Mouse (Mus musculus): ENCODE data around the gene Sim2. TPM values are rescaled to one million over a fixed set of nuclear protein-coding genes. Genes with fewer than 3 reads are reported as not detected.

The Sim2 gene
- 10 to 100 TPM; 15.8 to 18.6 (median 18.4) TPM for total RNA-seq (2022)

DNA sequence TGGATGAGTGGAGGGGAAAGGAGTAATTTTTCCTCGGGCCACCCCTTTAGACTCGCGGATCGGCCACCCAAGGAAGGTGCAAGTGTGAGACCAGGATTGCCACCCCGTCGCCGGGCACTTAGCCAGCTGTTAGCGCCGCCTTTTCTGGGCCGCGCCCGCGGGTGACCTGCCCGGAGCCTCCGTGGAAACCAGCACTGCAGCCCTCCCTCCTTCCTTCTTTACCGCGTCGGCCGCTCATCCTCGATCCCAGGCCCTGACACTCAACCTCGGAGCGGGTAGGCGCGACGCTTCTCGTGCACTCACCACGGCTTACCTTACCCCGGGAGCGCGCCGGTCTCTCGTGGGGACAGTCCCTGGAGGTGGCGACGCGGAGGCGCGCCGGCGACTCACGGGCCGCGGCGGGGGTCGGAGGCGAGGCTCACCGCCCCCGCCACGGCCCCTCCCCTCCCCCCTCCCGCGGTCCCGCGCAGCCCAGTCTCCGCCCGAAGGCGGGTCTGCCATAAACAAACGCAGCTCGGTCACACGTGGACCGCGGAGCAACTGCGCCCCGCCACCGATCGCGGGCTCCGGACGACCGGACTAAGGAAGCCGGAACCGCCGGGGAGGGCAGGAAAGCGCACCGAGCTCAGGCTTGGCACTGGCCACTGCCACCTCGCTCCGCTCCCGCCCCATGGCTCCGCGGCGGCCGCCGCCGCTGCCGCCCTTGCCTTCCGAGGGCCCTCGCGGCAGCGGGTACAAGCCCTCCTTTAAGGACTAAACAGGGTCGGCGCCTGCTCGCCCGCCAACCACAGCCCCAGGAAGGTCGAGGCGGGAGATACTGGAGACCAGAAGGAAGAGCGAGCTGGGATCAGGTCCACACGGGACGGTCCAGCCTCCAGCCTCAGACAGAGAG lies at the start of gene Sim2:
Gene Sim2, plus strand, starts transcription at position 221 of the 892 bp plus-strand sequence.
- DNase-seq (ENCODE audit: low spot score in 2 of 2): peak in 1 of 2 experiments; percentile 28

DNA sequence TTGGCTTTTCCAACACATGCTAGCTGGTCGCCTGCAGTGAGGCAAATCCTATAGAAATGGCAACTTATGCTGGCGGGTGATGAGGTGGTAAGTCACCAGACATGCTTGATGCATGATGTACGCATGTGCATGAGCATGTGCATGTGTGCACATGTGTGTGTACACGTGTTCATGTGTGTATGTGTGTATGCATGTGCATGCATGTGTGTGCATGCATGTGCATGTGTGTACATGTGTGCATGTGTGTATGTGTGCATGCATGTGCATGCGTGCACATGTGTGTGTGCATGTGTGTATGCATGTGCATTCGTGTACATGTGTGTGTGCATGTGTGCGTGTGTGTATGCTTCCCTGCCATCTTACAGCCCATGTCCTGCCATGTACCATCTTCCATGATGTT lies 47.5 kb upstream of the Sim2 start:
- no peak for DNase-seq (ENCODE audit: low spot score in 2 of 2)

DNA sequence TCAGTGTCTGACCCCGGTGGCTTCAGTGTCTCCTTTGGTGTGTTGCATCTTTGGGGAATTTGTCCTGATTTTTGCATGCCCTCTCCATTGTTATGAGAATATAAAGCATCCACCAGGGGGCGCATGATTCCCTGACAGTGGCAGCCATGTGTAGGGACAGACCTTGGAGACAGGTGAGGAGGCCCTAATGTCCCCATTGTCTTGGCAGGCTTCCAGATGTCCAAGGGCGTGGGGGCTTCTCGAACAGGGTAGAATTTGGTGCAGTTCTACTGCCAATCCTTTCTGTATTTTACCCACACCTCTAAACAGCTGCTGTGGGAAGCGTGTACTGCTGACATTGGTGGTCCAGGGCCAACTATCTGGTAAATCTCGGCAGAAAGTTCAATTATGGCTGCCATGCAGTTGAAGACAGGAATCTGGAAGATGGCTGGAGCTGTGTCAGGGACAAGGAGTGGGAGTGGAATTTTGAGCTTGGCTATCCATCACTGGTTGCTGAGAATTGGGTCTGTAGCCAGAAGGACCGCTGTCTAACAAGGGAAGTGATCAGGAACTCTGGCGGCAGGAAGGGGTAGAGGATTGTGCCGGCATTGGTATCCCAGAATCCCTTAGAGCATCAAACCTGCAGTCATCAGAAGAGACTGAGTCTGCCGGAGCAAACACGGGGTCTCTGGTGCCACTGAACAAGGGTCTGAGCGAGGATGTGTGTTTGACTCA lies 46.3 kb upstream of the Sim2 start:
- DNase-seq (ENCODE audit: low spot score in 2 of 2): peak; percentile 10 to 15

DNA sequence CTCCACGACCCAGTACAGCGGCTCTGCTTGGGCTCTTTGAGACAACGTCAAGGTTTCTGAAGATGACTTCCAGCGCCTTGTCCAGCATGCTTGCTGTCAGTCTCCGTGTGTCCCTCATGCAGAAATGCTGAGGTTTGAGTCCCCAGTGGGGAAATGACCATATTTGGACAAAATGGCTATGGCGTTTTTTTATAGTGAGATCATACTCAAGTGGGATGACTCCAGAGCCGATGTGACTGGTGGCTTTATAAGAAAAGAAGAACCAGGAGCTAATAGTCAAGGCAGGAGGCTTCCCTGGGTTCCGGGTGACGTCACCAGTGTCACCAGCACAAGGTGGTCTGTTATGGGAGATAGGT lies 45.8 kb upstream of the Sim2 start:
- no peak for DNase-seq (ENCODE audit: low spot score in 2 of 2)

DNA sequence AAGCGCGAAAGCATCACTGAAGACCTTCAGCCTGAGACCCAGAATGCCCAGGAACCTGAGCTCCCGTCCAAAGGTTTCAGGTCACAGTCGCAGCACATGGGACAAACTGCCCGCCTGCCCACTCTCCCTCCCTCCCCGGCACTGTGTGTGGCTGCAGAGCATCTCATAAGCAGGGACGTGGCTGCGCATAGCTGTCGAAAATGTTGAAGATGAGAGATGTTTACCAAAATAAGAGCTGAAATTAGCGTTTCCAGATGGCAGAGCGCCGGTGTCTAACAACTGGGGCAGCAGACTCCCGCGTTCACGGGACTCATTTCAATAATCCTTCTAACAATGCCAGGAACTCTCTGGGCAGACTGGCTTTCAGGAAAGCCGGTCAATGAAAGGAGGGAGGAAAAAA lies 44.2 kb upstream of the Sim2 start:
- no peak for DNase-seq (ENCODE audit: low spot score in 2 of 2)

DNA sequence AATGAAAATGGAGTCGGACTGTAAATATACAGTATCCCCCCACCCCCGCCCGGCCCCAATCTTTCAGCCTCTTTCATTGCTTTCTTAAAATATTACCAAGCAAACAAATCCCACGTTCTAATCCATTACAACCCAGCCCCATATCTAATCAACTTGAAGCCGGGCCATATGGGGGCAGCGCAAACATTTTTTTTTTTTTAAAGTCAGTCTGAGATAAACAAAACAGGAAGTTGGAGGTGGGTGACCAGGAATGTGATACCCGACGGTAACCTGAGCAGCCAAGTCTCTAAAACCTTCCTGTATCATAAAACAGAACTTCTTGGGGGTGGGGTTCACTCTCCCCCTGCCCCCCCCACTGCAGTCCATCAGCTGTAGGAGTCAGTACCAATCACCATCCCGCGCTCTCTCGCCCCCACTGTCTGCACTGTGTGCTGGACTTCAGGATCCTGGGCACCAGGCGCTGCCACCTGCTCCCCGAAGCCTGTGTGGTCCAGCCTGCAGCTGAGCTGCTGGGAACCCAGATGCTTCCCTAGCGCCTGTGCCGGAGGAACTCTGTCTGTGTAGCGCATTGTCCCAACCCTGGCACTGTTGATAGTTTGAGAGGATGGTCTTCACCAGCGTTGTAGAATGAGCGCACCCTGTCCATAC lies 43.5 kb upstream of the Sim2 start:
- no peak for DNase-seq (ENCODE audit: low spot score in 2 of 2)

DNA sequence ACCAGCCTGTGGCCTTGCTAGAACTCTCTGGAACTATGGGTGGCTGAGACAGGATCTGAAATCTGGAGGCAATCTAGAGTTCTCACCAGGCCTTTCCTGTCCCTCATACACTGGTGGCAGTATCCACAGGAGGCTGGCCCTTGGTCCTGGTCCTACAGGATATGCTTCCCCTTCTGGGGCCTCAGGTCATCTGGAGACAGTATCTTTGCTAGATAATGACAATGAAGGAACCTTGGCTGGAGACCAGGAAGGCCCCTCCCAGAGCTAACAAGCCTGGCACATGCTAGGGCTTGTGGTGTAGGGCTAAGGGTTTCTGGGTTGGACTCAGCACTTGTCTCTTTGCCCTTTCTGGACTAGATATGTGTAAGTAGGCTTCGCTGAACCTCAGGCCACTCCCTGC lies 40.9 kb upstream of the Sim2 start:
- no peak for DNase-seq (ENCODE audit: low spot score in 2 of 2)

DNA sequence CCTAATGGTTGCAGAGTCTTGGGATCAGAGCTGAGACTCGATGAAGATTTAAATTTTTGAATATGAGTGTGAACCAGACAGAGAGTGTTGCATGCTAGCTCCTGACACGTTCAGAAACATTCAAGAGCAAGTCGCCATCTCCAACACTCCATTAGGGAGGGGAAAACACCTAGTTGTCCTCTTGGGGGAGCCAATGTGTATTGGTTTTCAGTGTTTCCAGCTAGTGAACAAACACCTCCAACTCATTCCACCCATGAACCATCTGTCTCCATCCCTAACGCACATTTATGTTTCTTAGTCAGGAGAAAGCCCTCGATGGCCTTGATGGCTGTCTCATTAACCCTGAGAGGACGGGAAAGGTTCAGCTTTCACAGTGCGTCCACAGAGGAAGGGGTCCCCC lies 39.7 kb upstream of the Sim2 start:
- DNase-seq (ENCODE audit: low spot score in 2 of 2): no peak

DNA sequence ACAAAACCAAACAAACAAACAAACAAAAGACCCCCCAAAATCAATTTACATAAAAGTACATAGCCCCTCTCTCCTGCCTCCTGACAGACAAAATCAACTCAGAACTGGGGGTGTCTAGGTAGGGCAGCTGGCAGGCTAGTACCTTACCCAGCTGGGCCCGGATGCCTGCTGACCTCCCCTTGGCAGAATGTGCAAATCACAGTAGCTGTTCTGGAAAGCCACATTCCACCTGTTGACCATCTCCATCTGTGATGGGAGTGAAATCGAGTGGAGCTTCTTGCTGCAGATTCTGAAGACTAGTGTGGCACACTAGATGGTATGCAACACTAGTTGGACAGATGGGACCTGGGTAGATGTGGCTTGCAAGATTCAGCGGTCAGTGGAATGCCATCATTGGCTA lies 34.4 kb upstream of the Sim2 start:
- DNase-seq (ENCODE audit: low spot score in 2 of 2): no peak

DNA sequence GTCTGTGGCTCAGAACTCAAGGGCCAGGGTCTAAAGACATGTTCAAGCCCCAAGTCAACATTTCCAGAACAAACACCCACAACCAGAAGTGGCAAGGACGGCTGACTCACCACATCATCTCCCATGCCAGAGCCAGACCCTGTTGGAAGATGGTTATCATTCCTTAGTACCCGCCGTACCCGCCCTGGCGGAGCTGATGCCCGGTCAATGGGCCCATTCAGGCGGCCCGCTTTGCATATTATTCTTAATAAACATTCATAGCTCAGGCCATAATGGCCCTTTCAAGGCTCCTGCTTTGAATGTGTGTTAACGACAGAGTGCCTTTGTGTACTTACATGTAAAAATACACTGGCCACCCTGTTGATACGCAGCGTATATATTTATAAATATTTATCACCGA lies 29.6 kb upstream of the Sim2 start:
- no peak for DNase-seq (ENCODE audit: low spot score in 2 of 2)

DNA sequence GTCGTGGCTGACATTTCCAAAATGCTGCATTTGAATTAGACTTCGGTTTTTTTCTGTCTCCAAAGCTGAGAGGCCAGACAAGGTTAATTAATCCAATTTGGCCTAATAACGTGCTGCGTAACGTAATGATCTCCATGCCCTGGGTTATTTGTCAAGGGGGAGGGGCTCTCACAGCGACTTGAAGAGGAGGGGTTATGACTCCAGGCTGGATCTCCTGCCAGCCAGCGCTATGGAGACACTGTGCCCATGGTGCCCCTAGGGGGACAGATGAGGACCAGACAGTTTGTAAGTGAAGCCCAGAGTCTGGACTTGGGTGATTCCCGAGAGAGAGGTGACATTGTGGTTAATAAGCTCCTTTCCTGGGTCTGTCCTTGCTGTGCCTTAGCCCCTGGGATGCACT lies 29.2 kb upstream of the Sim2 start:
- no peak for DNase-seq (ENCODE audit: low spot score in 2 of 2)

DNA sequence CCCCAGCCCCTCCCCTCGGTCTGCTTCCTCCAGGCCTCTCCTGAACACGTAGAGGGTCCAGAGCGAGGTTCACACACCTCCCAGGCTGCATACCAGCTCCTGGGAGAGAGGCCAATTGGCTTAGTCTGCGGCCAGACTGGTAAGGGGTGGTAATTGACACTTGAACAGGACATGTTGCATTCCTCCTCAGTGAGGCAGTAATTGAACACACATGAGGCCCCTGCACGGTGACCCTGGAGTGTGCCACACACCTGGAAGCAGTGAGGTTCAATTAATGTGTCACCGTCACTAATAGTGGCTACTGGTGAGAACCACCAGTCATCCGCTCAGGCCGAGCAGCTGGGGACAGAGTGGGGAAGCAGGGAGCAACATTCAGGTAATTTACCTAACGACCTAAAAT lies 24.9 kb upstream of the Sim2 start:
- DNase-seq (ENCODE audit: low spot score in 2 of 2): peak in 1 of 2 experiments; percentile 32

DNA sequence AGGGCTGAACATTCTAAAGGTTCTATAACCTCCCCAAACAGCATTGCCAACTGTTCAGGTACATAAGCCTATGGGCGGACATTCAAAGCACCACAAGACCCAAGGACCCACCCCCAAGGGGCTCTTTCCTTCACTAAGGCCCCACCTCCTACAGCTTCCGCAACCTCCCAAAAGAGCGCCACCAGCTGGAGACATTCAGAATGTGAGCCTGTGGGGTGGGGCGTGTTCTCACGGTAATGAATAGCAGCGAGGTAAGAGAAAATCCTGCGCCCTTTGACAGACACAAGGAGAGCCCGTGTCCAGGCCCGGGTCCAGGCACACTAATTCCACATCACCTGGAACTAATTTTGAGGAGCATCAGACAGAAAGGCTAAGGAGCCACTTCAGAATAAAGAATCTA lies 20.5 kb upstream of the Sim2 start:
- DNase-seq (ENCODE audit: low spot score in 2 of 2): no peak

DNA sequence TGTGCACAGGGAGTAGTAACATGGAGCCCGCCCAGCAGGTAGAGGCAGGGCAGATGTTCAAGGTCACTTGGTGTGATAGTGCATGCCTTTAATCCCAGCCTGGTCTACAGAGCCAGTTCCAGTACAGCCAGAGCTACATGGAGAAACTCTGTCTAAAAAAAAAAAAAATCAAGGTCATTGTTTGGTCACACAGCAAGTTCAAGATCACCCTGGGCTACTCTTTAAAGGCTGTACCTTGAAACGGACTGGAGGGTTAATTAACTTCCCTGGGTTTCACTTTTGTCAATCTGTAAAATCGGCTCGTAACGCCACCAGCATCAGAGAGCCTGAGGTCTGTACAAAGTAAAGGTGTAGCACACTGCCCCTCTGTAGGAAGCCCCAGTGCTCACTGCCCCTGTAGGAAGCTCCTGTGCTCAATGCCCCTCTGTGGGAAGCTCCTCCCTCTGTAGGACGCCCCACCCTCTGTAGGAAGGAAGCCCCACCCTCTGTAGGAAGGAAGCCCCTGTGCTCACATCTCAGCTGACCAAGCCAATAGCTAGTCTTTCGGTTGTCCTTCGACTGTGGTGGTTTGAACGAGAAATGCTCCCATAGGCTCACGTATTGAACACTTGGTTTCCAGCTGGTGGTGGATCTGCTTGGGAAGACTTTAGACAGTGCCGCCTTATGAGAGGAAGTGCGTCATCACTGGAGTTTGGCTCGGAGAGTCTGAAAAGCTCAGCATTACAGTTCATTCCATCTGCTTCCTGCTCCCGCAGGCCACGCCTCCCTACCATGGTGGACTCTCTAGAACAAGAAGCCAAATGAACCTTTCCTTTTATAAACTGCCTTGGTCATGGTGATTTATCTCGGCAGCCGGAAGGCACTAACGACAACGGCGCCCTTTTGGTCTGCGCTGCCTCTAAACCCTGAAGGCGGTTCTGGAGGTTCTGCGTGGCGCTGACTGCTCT lies 18.7 kb upstream of the Sim2 start:
- DNase-seq (ENCODE audit: low spot score in 2 of 2): no peak

DNA sequence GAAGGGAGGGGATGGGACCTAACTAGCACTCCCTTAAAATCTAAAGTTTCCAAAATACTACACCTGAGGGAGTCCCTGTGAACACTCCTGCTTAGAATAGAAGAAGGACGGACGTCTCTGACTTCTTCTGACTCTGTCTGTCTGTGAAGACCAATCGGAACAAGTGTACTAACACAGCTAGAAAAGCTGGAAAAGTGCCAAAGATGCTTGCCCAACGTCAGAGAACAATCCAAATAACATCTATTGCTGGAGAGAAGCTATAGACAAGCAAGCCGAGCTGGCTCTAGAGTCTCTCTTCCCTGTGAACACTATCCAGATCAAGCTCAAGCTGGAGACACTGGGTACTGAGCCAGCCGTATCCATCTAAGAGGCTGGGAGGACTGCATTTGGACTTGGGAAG lies 18.0 kb upstream of the Sim2 start:
- DNase-seq (ENCODE audit: low spot score in 2 of 2): no peak

DNA sequence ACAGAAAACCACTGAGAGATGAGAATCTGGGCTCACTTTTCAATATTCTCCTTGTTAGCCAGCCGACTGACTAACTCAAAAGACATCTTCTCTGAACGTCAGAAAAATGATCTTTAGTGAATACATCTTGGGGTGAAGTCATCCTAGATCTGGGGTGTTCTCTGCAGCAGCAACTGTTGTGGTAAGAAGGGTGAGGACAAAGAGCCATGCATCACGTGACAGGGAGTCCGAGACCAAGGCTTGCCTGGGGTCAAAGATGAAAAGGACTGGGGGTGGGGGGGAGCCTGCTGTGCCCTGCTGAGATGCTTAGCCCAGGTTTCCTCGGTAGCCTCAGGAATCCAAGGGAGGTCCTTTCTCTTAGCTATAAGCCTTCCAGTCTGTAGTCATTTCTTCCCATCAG lies 17.5 kb upstream of the Sim2 start:
- DNase-seq (ENCODE audit: low spot score in 2 of 2): no peak

DNA sequence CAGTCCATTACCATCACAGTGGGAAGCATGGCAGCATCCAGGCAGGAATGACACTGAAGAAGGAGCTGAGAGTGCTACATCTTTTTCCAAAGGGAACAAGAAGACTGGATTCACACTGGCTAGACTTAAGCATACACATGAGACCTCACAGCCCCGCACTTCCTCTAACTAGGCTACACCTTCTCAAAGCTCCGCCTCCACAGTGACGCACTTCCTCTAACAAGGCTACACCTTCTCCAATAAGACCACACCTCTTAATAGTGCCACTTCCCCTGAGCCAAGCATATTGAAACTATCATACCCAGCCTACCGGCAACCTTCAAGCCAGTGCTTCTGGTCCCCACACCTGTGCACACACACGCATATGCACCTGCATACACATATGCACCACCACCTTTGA lies 15.7 kb upstream of the Sim2 start:
- no peak for DNase-seq (ENCODE audit: low spot score in 2 of 2)

DNA sequence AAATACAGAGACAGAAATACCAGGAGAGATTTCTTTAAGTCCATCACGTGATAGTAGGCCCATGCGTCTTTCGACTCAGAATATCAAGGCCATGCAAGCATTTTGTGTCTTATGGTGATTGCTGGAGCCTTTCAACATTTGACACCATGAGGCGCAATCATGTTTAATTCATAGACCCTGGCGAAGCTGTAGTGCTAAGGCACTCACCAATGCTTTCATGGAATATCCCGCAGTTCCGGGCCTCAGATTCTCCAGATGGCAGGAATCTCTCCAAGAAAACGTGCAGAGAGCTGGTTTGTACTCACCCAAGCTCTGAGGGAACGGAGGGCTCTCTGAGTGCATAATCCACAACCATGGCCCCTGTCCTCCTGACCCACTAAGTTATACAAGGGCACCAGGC lies 13.8 kb upstream of the Sim2 start:
- DNase-seq (ENCODE audit: low spot score in 2 of 2): no peak

DNA sequence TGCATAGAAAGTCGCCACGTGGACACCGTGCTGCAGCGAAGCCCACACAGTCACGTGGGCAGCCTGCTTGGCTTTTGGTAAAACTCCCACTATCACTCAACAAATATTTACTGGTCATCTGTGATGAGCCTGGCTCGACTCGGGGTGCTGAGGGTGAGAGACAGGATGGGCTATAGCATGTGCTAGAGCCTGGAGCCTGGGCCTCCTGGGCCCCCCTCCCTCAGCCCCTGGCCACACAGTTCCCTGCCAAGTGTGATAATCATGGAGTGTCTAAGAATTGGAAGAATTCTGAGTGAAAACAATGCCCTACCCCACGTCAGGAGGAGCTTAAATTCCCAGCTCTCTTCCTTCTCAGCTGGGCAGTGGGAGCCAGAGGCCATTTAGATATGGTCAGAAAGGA lies 13.3 kb upstream of the Sim2 start:
- DNase-seq (ENCODE audit: low spot score in 2 of 2): no peak

DNA sequence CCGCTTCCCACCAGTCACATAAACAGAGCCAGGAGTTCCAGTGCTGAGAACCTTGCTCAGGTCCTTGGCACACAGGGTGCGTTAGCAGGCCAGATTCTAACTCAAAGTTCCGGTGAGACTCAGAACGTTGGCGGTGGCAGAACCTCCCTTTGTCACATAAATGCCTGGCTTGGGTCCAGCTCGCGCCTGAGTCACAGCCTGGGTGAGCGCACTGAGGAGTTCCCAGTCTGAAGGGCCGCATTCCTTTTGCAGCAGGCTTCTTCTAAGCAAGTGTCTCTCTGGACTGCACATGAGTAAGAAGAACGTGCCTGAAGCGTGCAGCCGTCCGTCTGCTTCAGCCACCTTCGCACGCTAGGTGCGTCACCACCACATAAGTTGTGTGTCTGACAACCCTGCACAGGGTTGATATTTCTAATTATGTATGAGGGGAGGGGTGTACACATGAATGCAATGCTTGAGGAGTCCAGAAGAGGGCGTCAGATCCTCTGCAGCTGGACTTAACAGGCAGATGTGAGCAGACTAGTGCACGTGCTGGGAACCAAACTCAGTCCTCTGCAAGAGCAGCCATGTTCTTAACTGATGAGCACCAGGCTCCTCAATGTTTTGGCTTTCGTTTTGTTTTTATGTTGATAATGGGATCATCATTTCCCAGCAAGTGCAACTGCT lies 9.2 kb upstream of the Sim2 start:
- DNase-seq (ENCODE audit: low spot score in 2 of 2): no peak

All from gastrocnemius, adult 8-10 months (tissue).